Mouse (Mus musculus) hindbrain, embryonic 10.5 days (tissue): ENCODE measurements at regions not wholly inside any gene's neighbourhood (a gene's known extent, or its start where the extent isn't known, plus 50 kb on each side); places are given as distances from the start of the nearest gene placed in this dataset.

Experiments
- DNase-seq: peaks from one replicate; pipeline ENCODE4 v3.0.0-alpha.2; 2017; ENCODE audit warnings: low spot score
- H3K27ac ChIP-seq: fragments of 300-500 bp; sonication (generic); 2 replicates; pipeline ENCODE4 v1.5.1; 2016; ENCODE audit warnings: mild to moderate bottlenecking, moderate library complexity
- H3K27me3 ChIP-seq: fragments of 300-500 bp; sonication (generic); 2 replicates; pipeline ENCODE4 v1.6.1; 2016; ENCODE audit warnings: mild to moderate bottlenecking; ENCODE audit not compliant: poor library complexity, insufficient read depth, severe bottlenecking
- H3K36me3 ChIP-seq: fragments of 300-500 bp; sonication (generic); 2 replicates; pipeline ENCODE4 v1.6.1; 2016; ENCODE audit warnings: mild to moderate bottlenecking, moderate library complexity
- H3K4me1 ChIP-seq: fragments of 300-500 bp; sonication (generic); replicated peaks from 2 replicates; pipeline ENCODE4 v1.6.1; 2016; ENCODE audit warnings: mild to moderate bottlenecking
- H3K4me3 ChIP-seq: fragments of 300-500 bp; sonication (generic); 2 replicates; pipeline ENCODE4 v1.5.1; 2016; ENCODE audit warnings: mild to moderate bottlenecking, moderate library complexity
- H3K9me3 ChIP-seq: fragments of 300-500 bp; sonication (generic); 2 replicates; pipeline ENCODE4 v1.6.1; 2016; ENCODE audit warnings: mild to moderate bottlenecking, moderate library complexity
- WGBS: fragments of 180-500 bp; shearing (Covaris S2); methylation state at CpG from one replicate; pipeline ENCODE4 v1.1.7; 2016; 5-methylcytosine and 5-hydroxymethylcytosine counted together

GRCm38 (mm10) chr14:14607074-14607473, 95.0 kb upstream of the Slc4a7 start:
- H3K4me3 ChIP-seq: no peak overlapping the region
- no peak overlapping the region for H3K27ac ChIP-seq
- H3K27me3 ChIP-seq: no peaks in the 10 kb centered on the region
- WGBS: 90% methylated on average over 3 of the region's 3 CpGs
- no peak for DNase-seq
- no peaks in the 10 kb centered on the region for H3K36me3 ChIP-seq
- H3K9me3 ChIP-seq: no peaks in the 10 kb centered on the region
- H3K4me1 ChIP-seq: no peaks in the 10 kb centered on the region

DNA sequence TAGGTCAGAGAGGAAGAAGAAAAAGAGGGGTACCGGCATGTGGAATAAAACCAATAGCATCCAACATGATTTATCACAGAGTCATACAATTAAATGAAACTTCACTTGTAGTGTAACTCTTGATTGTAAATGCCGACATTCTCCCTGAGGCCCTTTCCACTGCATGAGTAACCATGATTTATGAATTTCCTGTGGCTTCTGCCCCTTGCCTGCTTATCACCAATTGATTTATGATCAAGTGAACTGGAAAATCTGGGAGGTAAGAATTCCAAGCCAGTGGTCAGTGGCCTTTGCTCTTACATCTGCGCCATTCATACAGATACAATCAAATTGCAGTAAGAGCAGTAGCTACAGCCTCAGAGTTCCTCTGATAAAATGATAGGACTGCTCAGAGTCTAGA, 89.8 kb upstream of the Slc4a7 start:
- H3K27ac ChIP-seq: no peak overlapping the region
- H3K4me3 ChIP-seq: no peak overlapping the region
- no peaks in the 10 kb centered on the region for H3K27me3 ChIP-seq
- no peak for DNase-seq
- WGBS: 92% methylated on average over 3 of the region's 3 CpGs
- H3K4me1 ChIP-seq: no peaks in the 10 kb centered on the region
- no peaks in the 10 kb centered on the region for H3K36me3 ChIP-seq
- H3K9me3 ChIP-seq: no peaks in the 10 kb centered on the region

- Histone ChIP-seq H3K27ac (no peak overlapping the region), H3K4me1 (no peaks in the 10 kb centered on the region), H3K9me3 (no peaks in the 10 kb centered on the region), H3K36me3 (no peaks in the 10 kb centered on the region), H3K4me3 (no peak overlapping the region), H3K27me3 (no peaks in the 10 kb centered on the region)
- DNase-seq: no peak
- WGBS: 88% methylated on average over 5 of the region's 5 CpGs
These were observed 81.8 kb upstream of the Slc4a7 start for GRCm38 (mm10) chr14:14620316-14620715.

GRCm38 (mm10) chr14:14628673-14629072, 73.4 kb upstream of the Slc4a7 start:
- no peak for DNase-seq
- H3K36me3 ChIP-seq: no peaks in the 10 kb centered on the region
- no peak overlapping the region for H3K4me3 ChIP-seq
- no peaks in the 10 kb centered on the region for H3K9me3 ChIP-seq
- peaks cover 21% of the 10 kb centered on the region for H3K4me1 ChIP-seq
- WGBS: 82% methylated on average over 1 of the region's 1 CpGs
- no peak overlapping the region for H3K27ac ChIP-seq
- H3K27me3 ChIP-seq: no peaks in the 10 kb centered on the region

DNA sequence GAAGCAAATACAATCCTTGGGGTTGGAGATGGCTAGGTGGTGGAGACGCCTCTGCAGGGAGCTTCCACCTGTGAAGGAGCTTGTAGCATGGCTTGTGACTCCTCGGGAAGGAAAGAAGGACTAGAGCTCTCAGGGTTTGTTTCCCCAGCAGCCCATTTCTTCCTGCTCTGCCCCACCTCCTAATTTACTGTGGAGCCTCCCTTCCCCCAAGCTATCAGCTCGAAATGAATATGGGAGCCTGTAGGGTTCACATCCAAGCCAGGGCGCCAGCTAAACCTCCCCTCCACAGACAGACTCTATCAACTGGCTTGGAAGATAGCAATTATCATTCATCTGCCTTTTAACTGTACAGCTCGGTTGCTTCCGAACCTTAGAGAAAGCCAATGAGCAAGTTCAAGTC, 70.3 kb upstream of the Slc4a7 start:
- Histone ChIP-seq H3K4me3 (no peak overlapping the region), H3K4me1 (peaks cover 23% of the 10 kb centered on the region), H3K27me3 (no peaks in the 10 kb centered on the region), H3K27ac (no peak overlapping the region), H3K36me3 (no peaks in the 10 kb centered on the region), H3K9me3 (no peaks in the 10 kb centered on the region)
- WGBS: 48% methylated on average over 6 of the region's 6 CpGs
- no peak for DNase-seq

- Histone ChIP-seq H3K27me3 (no peaks in the 10 kb centered on the region), H3K27ac (peak overlapping the region; percentile 66; the same call in 1 of the 2 replicates), H3K36me3 (no peaks in the 10 kb centered on the region), H3K4me1 (peaks cover 23% of the 10 kb centered on the region), H3K9me3 (no peaks in the 10 kb centered on the region), H3K4me3 (peak overlapping the region; percentile 47)
- DNase-seq: peak; percentile 47
- WGBS: under 1% methylated on average over 15 of the region's 15 CpGs
These were observed 69.6 kb upstream of the Slc4a7 start for GRCm38 (mm10) chr14:14632471-14632870.

- Histone ChIP-seq H3K4me1 (peaks cover 23% of the 10 kb centered on the region), H3K36me3 (no peaks in the 10 kb centered on the region), H3K27me3 (no peaks in the 10 kb centered on the region), H3K4me3 (peak overlapping the region; percentile 47), H3K27ac (peak overlapping the region; percentile 50), H3K9me3 (no peaks in the 10 kb centered on the region)
- WGBS: 6% methylated on average over 22 of the region's 22 CpGs
- DNase-seq: peak; percentile 41
These were observed 68.8 kb upstream of the Slc4a7 start for GRCm38 (mm10) chr14:14632951-14633931.

DNA sequence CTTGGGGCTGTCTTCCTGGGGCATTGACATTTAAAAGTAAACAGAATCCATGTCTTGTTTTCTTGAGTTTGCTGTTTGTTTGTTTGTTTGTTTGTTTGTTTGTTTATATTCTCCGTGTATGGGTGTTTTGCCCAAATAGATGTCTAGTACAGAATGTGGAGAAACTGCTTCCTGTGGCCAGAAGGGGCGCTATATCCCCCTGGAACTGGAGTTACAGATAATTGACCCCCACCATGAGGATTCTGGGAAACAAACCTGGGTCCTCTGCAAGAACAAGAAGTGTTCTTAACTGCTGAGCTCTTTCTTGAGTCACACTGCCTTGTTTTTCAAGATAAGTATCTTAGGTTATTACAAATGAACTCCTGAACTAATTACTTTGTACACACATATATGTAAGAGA, 68.1 kb upstream of the Slc4a7 start:
- Histone ChIP-seq H3K36me3 (no peaks in the 10 kb centered on the region), H3K4me1 (peaks cover 23% of the 10 kb centered on the region), H3K27ac (peak overlapping the region; percentile 50; the same call in 1 of the 2 replicates), H3K27me3 (no peaks in the 10 kb centered on the region), H3K4me3 (no peak overlapping the region), H3K9me3 (no peaks in the 10 kb centered on the region)
- WGBS: 33% methylated on average over 2 of the region's 2 CpGs
- DNase-seq: no peak

DNA sequence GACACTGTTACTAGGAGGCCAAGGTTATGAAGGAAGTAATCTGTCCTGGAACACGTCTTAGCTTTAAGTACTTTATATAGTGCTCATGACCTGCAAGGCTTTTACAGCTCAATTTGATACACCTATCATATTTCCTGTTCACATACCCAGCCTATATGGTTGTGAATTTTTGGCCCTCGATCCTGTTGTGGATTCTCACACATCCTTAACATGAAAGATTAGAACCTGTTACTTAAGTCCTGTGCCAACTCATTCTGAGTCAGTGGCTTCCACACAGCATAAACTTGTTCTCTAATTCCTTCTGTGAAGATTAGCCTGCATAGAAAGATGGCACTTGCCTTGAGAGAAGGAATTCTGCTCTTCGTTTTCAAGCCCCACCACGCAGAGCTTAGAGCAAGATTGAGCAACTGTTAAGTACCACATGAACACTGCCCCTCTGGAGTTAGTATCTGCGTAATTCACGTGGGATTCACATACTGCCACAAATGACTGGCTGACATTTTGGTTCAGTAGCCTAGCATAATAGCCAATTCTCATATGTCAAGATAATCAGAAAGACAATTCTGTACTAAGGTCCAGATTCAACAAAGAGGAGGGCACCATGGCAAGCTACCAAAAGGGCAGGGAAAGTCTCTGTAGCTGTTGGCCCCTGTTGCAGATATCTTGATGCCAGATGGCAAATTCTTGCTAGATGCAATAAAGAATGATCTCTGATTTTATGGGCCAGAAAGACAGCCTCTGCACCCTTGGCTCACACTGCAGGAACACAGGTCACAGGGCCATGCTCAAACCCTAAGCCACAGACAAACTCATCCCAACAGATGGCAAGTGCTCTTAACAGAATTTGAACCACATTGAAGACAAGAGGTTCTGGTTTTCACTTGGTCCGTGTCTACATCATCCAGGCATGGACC, 62.7 kb upstream of the Slc4a7 start:
- Histone ChIP-seq H3K4me3 (no peak overlapping the region), H3K36me3 (no peaks in the 10 kb centered on the region), H3K27ac (no peak overlapping the region), H3K27me3 (no peaks in the 10 kb centered on the region), H3K4me1 (peaks cover 5% of the 10 kb centered on the region; the same call in 1 of the 2 replicates), H3K9me3 (no peaks in the 10 kb centered on the region)
- DNase-seq: no peak
- 82% methylated on average over 7 of the region's 7 CpGs for WGBS

DNA sequence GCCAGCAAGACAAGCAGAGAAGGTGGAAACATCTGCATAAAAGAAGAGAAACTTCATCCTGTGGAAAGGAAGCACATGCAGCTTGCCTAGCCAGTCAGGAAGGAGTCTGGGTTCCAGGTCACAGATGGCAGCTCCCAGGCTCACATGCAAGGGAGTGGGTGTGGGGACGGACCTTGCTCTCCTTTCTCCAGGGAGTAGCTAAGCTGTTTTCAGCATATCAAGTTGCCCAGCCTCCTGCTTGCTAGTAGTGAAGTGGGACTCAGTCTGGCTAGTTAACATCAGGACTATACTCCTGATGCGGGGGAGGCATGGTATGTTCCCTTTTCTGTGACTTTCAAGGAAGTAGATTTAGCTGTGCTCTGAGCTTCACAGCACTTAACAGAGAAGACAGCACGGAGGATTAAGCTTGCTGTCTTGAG, 62.0 kb upstream of the Slc4a7 start:
- DNase-seq: peak; percentile 17
- Histone ChIP-seq H3K4me1 (peaks cover 5% of the 10 kb centered on the region; the same call in 1 of the 2 replicates), H3K27ac (no peak overlapping the region), H3K4me3 (no peak overlapping the region), H3K36me3 (no peaks in the 10 kb centered on the region), H3K27me3 (no peaks in the 10 kb centered on the region), H3K9me3 (no peaks in the 10 kb centered on the region)
- 49% methylated on average over 3 of the region's 3 CpGs for whole genome bisulfite sequencing

GRCm38 (mm10) chr14:14640557-14640956, 61.5 kb upstream of the Slc4a7 start:
- Histone ChIP-seq H3K4me3 (no peak overlapping the region), H3K36me3 (no peaks in the 10 kb centered on the region), H3K27me3 (no peaks in the 10 kb centered on the region), H3K27ac (no peak overlapping the region), H3K4me1 (peaks cover 5% of the 10 kb centered on the region; the same call in 1 of the 2 replicates), H3K9me3 (no peaks in the 10 kb centered on the region)
- DNase-seq: no peak

- no peak overlapping the region for H3K4me3 ChIP-seq
- no peak for DNase-seq
- H3K4me1 ChIP-seq: peaks cover 5% of the 10 kb centered on the region; the same call in 1 of the 2 replicates
- H3K27me3 ChIP-seq: no peaks in the 10 kb centered on the region
- H3K9me3 ChIP-seq: no peaks in the 10 kb centered on the region
- H3K27ac ChIP-seq: no peak overlapping the region
- H3K36me3 ChIP-seq: no peaks in the 10 kb centered on the region
- WGBS: 90% methylated on average over 3 of the region's 3 CpGs
These were observed 58.5 kb upstream of the Slc4a7 start for GRCm38 (mm10) chr14:14643533-14643932.
